Mouse (Mus musculus): ENCODE data around the gene Numb.
"Not testable (repeated sequence)": the region's sequence is repeated elsewhere in the genome, so short reads cannot be mapped to it uniquely, and the experiment has no call there.

Gene Numb

GRCm38 (mm10) chr12:83922724-83923485, 1.2 kb upstream of the Numb start:
- DNase-seq (ENCODE audit: low spot score) = no peak

- DNase-seq (ENCODE audit: low spot score) = no peak
Measured at GRCm38 (mm10) chr12:83920721-83921441, 853 bp downstream of the Numb start.

- no peak for DNase-seq (ENCODE audit: low spot score)
Measured at GRCm38 (mm10) chr12:83916884-83917283, 4.8 kb downstream of the Numb start.

- no peak for DNase-seq (ENCODE audit: low spot score)
Measured at GRCm38 (mm10) chr12:83914797-83915196, 6.9 kb downstream of the Numb start.

- no peak for DNase-seq (ENCODE audit: low spot score)
Measured at GRCm38 (mm10) chr12:83914202-83914740, 7.5 kb downstream of the Numb start.

- no peak for DNase-seq (ENCODE audit: low spot score)
Measured at GRCm38 (mm10) chr12:83910451-83910850, 11.3 kb downstream of the Numb start.

GRCm38 (mm10) chr12:83892926-83893325, 28.8 kb downstream of the Numb start:
- no peak for DNase-seq (ENCODE audit: low spot score)

GRCm38 (mm10) chr12:83891278-83891677, 30.5 kb downstream of the Numb start:
- DNase-seq (ENCODE audit: low spot score) = no peak

- no peak for DNase-seq (ENCODE audit: low spot score)
Measured at GRCm38 (mm10) chr12:83889128-83889527, 32.6 kb downstream of the Numb start.

GRCm38 (mm10) chr12:83885516-83886285, 36.0 kb downstream of the Numb start:
- DNase-seq (ENCODE audit: low spot score) = no peak

GRCm38 (mm10) chr12:83885065-83885464, 36.7 kb downstream of the Numb start:
- not testable (repeated sequence) for DNase-seq (ENCODE audit: low spot score)

GRCm38 (mm10) chr12:83882503-83882902, 39.2 kb downstream of the Numb start:
- DNase-seq (ENCODE audit: low spot score) = no peak

GRCm38 (mm10) chr12:83882088-83882487, 39.6 kb downstream of the Numb start:
- DNase-seq (ENCODE audit: low spot score) = no peak

GRCm38 (mm10) chr12:83880913-83881312, 40.8 kb downstream of the Numb start:
- DNase-seq (ENCODE audit: low spot score) = no peak

GRCm38 (mm10) chr12:83875097-83875496, 46.6 kb downstream of the Numb start:
- DNase-seq (ENCODE audit: low spot score) = no peak

GRCm38 (mm10) chr12:83874597-83874996, 47.1 kb downstream of the Numb start:
- DNase-seq (ENCODE audit: low spot score) = peak; percentile 56

GRCm38 (mm10) chr12:83864501-83864900, 57.2 kb downstream of the Numb start:
- no peak for DNase-seq (ENCODE audit: low spot score)

GRCm38 (mm10) chr12:83861880-83862279, 59.9 kb downstream of the Numb start:
- no peak for DNase-seq (ENCODE audit: low spot score)

GRCm38 (mm10) chr12:83860688-83861087, 61.0 kb downstream of the Numb start:
- no peak for DNase-seq (ENCODE audit: low spot score)

- DNase-seq (ENCODE audit: low spot score) = no peak
Measured at GRCm38 (mm10) chr12:83858052-83858451, 63.7 kb downstream of the Numb start.

- DNase-seq (ENCODE audit: low spot score) = no peak
Measured at GRCm38 (mm10) chr12:83855211-83855610, 66.5 kb downstream of the Numb start.

- DNase-seq (ENCODE audit: low spot score) = no peak
Measured at GRCm38 (mm10) chr12:83854281-83854680, 67.5 kb downstream of the Numb start.
